Mouse (Mus musculus) myocyte (in vitro differentiated cells): Measurements from ENCODE around the gene Rnf168.

Source experiments
- CEBPB ChIP-seq: IDR thresholded peaks from 2 replicates; pipeline ENCODE4 v1.6.1; 2011; ENCODE audit warnings: mild to moderate bottlenecking, moderate library complexity; ENCODE audit not compliant: poor library complexity, insufficient read depth, severe bottlenecking
- E2F4 ChIP-seq: IDR thresholded peaks from one replicate; pipeline ENCODE4 v1.6.1; 2011; ENCODE audit warnings: mild to moderate bottlenecking, control low read depth, moderate library complexity; ENCODE audit not compliant: insufficient read depth
- MAX ChIP-seq: IDR thresholded peaks from one replicate; pipeline ENCODE4 v1.6.1; 2011; ENCODE audit warnings: low read depth, mild to moderate bottlenecking, control low read depth
- MYOD1 ChIP-seq, 3 experiments: IDR thresholded peaks; one replicate each; pipeline ENCODE4 v1.6.1; 2011; ENCODE audit warnings: control low read depth in 2 of 3, low read depth in 2 of 3, mild to moderate bottlenecking in 2 of 3, moderate library complexity in 1 of 3; ENCODE audit not compliant: insufficient read length in 2 of 3, control insufficient read depth in 1 of 3
- MYOG ChIP-seq, 3 experiments: IDR thresholded peaks; one replicate each; pipeline ENCODE4 v1.6.1; 2011; ENCODE audit warnings: control low read depth in 2 of 3, low read depth in 2 of 3, mild to moderate bottlenecking in 2 of 3; ENCODE audit not compliant: insufficient read length in 2 of 3, control insufficient read depth in 1 of 3, insufficient read depth in 1 of 3
- POLR2A ChIP-seq: IDR thresholded peaks from one replicate; pipeline ENCODE4 v1.6.1; 2011; ENCODE audit warnings: low read depth, mild to moderate bottlenecking, control low read depth, moderate library complexity; ENCODE audit not compliant: insufficient read length
- POLR2AphosphoS2 ChIP-seq: IDR thresholded peaks from one replicate; pipeline ENCODE4 v1.6.1; 2011; ENCODE audit warnings: low read depth, control low read depth; ENCODE audit not compliant: insufficient read length
- REST ChIP-seq: IDR thresholded peaks from one replicate; pipeline ENCODE4 v1.6.1; 2011; ENCODE audit warnings: mild to moderate bottlenecking, control low read depth, moderate library complexity; ENCODE audit not compliant: insufficient read depth, insufficient read length
- SRF ChIP-seq: IDR thresholded peaks from one replicate; pipeline ENCODE4 v1.6.1; 2011; ENCODE audit warnings: low read depth; ENCODE audit not compliant: control insufficient read depth, insufficient read length
- TCF12 ChIP-seq: IDR thresholded peaks from one replicate; pipeline ENCODE4 v1.6.1; 2011; ENCODE audit warnings: mild to moderate bottlenecking, control low read depth; ENCODE audit not compliant: poor library complexity, insufficient read depth, severe bottlenecking
- TCF3 ChIP-seq: IDR thresholded peaks from one replicate; pipeline ENCODE4 v1.6.1; 2011; ENCODE audit warnings: low read depth, control low read depth; ENCODE audit not compliant: insufficient read length
- USF1 ChIP-seq: IDR thresholded peaks from one replicate; pipeline ENCODE4 v1.6.1; 2011; ENCODE audit warnings: low read depth, mild to moderate bottlenecking, control low read depth, moderate library complexity

DNA sequence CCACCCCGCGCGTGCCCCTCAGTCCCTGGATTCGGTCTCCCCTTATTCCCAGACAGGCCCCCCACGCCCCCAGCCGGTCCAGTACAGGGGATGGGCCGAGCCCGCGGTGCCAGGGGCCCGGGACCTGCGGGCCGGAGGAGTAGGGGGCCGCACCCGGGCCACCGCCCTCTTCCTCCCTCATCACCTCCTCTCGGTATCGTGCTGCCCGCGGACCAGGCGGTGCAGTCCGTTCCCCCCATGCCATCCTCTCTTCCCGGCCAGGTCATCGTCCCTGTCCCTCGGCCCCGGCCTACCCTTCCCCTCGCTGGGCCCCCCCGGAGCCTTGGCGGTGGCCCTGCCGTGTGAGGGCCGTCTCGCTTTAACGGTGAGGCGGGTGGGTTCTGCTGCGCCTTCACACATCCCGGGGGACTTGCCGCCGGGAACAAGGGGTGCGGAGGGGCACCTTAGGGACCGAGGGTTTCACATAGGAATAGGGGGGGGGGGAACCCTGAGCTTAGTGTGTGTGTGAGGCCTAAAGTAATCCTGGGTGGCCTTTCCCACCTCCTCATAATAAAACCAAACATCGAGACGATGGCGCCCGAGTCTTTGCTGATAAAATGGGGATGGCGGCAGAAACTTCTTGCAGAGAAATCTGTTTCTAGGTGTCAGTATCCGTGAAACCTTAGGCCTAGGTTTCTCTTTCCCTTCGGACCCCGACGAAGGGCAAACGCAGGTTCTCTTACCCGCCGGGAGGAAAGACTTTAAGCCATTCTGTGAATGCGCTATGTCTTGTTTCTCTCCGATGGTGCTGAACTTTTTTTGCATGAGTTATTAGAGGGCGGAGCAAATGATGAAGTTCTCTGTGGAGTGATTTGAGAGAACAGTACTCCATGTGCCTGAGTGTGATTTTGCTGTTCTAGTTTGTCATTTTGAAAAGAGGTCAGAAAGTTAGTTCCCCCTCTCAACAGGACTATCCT is 55.6 kb downstream of the Rnf168 start:
- TF ChIP-seq POLR2AphosphoS2: no peak
- TF ChIP-seq MAX: no peak
- no peak for TF ChIP-seq POLR2A
- no peak for TF ChIP-seq E2F4
- no peak for TF ChIP-seq TCF12
- TF ChIP-seq MYOG (IDR thresholded peaks at IDR 0.05; ENCODE audit: control insufficient read depth in 1 of 3, insufficient read depth in 1 of 3, insufficient read length in 2 of 3, low read depth in 2 of 3): no peak
- TF ChIP-seq REST: no peak
- no peak for TF ChIP-seq MYOD1 (IDR thresholded peaks at IDR 0.05; ENCODE audit: control insufficient read depth in 1 of 3, insufficient read length in 2 of 3, low read depth in 2 of 3)
- TF ChIP-seq USF1: no peak
- TF ChIP-seq TCF3: no peak
- TF ChIP-seq CEBPB: no peak
- no peak for TF ChIP-seq SRF
